Mouse (Mus musculus) cerebellum, adult 2 months (tissue): Measurements from ENCODE around the gene Acsf2.

Experiments used
- CTCF ChIP-seq: fragments of 200-500 bp; IDR thresholded peaks from 2 replicates; pipeline ENCODE4 v1.5.1; 2011; ENCODE audit warnings: low read depth, mild to moderate bottlenecking, control low read depth, low read length, moderate library complexity, borderline replicate concordance; ENCODE audit not compliant: insufficient read depth
- POLR2A ChIP-seq: fragments of 200-500 bp; IDR thresholded peaks from 2 replicates; pipeline ENCODE4 v1.6.1; 2011; ENCODE audit warnings: low read length, control low read depth, borderline replicate concordance; ENCODE audit not compliant: insufficient read depth

GRCm38 (mm10) chr11:94580111-94580740, 21.4 kb downstream of the Acsf2 start:
- TF ChIP-seq CTCF (no peak), POLR2A (no peak)
